Mouse (Mus musculus): ENCODE data around the gene Sdk1. TPM values are rescaled to one million over a fixed set of nuclear protein-coding genes. Genes with fewer than 3 reads are reported as not detected.
A peak's percentile ranks its signal among the peaks of the same experiment; 100 is the strongest.

The Sdk1 gene
- polyA plus RNA-seq, 1 experiment: 3.5 TPM

DNA sequence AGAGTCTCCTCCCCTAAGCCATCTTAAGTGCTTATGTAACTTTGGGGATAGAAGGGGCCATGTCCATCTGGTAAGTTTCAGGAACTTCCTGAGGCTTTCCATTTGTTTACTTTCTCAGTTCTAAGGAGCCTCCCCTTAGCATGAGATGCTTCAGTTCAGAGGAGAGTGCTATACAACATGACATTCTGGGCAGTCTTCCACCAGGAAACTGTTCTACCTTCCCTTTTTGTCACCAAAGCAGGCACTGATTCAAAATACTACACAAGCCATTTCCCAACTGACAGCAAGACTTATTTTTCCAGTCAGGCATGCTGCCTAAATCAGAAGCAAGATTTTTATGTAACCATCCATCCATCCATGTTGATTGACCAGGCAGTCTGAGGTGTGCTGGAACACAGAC, 738.2 kb downstream of the Sdk1 start:
- DNase-seq (ENCODE audit: extremely low spot score in 1 of 2, low spot score in 1 of 2): no peak

DNA sequence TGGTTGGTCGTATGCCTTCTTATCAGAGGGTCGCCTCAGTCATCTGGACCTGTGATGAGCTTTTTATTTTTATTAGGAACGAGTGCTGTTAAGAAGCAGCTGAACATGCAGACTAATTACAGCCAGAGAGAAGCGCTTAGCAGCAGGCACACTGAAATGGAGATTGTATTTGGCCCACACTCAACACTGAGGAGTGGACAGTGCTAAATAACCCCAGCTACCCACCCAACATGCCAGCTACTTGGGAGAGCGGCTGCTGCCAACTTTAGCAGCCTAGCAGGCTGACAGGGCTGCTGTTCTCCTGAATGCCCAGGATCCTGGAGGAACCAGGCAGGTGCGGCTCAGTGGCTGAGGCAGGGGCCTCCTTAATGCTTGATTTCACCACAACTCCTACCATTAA, 739.5 kb downstream of the Sdk1 start:
- DNase-seq (ENCODE audit: extremely low spot score in 1 of 2, low spot score in 1 of 2): no peak

DNA sequence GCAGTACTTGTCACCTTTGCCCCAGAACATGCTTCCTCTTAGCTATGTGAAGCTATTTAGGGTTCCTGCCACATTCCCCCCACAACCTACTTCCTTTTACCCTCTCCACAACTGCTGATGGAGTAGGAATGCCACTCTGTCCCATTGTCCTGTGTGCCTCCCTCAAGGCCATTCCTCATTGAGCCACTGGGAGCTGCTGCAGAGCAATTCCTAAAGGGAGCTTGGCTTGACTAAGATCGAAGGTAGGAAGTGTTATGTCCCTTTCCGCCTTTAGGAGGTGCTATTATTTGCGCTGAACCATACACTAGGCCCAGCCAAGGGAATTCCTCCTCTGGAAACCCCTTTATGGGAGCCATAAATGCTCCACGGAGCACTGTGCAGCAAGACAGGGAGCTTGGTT, 743.0 kb downstream of the Sdk1 start:
- DNase-seq (ENCODE audit: extremely low spot score in 1 of 2, low spot score in 1 of 2): no peak

DNA sequence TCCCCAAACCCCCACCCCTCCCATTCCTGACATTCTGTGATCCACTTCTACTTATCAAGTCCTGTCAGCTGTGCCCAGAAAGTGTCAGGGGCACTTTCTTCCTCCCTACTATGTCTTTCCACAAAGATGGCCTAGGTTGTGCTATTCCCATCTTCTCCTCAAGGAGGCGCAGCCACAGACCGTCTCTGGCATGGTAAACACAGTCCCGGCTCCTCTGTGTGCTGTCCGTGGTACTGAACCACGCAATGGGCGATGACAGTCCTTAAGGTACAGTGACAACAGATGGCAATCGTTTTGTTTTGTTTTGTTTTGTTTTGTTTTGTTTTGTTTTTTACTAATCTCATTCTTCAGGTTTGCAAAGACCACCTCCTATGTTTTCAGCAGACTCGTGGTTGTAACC, 743.7 kb downstream of the Sdk1 start:
- DNase-seq (ENCODE audit: extremely low spot score in 1 of 2, low spot score in 1 of 2): peak in 1 of 2 experiments; percentile 44

DNA sequence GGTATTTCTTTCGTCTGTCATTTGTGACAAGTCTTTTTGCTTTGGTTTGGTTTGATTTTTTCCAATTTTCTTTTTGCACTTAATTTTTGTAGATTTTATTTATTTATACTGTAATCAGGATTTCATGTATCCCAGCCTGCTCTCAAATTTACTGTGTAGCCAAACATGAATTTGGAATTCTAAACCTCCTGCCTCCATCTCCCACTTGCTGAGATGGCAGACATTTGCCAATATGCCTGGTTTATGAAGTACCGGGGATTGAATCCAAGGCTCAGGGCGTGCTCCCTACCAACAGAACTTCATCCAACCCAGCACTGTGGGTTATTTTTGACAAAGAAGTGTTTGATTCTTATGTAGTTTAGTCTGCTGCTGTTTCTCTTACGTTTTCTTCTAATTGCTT, 744.3 kb downstream of the Sdk1 start:
- no peak for DNase-seq (ENCODE audit: extremely low spot score in 1 of 2, low spot score in 1 of 2)

DNA sequence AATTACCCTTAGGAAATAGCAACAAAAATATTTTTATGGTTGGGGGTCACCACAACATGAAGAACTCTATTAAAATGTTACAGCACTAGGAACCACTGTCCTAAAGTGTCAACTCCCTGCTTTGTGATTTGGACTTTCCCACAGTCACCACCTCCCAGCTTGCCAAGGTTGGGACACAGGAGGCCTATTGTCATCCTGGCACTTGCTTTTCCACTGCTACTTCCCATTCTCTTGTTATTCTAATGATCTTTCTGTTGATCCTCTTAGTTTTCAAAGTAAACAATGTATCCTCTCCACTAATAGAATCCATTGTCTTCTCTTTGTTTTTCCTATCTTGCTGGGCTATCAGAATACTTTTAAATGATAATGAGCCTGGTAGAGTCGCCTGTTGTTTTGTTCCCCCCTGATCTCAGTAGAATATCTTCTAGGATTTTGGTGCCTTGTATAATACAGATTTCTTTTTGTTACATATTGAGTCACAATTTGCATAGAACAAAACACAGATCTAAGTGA, 746.1 kb downstream of the Sdk1 start:
- no peak for DNase-seq (ENCODE audit: extremely low spot score in 1 of 2, low spot score in 1 of 2)

DNA sequence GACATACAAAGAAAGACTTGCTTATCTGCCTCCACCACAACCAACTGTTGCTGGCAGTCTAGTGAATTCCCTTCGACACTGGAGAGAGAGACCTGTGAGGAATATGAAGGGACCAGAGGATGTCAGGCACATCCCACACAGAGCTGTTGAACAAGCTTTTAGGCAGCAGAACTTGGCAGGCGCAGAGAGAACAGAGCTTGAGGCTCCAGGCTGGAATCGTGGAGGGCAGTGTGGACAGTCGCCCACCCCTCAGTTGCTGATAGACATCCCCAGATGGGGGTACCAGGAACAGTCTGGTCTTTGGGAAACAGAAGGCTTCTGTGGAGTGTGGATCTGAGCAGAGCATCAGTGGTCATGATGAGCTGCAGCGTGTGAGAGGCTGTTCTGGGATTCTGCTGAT, 747.4 kb downstream of the Sdk1 start:
- peak; percentile 13 to 20 for DNase-seq (ENCODE audit: extremely low spot score in 1 of 2, low spot score in 1 of 2)

DNA sequence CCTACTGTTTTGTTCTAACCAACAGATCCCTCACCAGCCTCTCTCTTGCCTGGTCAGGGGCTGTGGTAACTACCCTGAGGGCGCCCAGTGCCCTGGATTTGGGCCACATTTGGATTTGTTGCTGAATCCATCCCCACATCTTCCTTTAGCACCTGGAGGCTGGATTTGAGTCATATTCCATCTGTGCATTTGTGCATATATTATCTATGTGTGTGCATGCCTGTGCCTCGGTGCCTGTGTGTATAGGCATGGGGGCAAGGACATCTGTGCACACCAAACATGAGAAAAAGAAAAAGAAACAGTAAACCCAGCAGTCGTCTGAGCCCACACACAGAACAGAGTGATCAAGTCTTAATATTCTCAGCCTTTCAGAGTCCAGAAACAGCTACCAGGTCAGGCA, 752.9 kb downstream of the Sdk1 start:
- peak in 1 of 2 experiments; percentile 35 for DNase-seq (ENCODE audit: extremely low spot score in 1 of 2, low spot score in 1 of 2)

DNA sequence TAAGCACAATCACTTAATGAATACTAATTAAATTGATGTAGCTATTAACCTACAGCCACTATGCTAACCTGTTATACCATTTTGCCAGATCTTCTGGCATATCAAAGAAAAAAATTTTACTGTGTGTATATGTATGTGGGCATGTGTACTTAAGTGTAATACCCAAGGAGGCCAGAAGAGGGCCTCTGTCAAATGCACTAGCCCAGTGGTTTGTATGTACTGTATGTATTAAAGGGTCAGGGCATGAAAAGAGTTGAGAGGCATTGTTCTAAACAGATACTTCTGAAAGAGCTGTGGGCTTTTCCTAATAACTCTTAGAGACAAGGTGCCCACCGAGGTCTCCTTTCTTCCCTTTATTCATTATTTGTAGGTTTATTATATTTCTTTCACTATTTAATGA, 759.0 kb downstream of the Sdk1 start:
- no peak for DNase-seq (ENCODE audit: extremely low spot score in 1 of 2, low spot score in 1 of 2)

DNA sequence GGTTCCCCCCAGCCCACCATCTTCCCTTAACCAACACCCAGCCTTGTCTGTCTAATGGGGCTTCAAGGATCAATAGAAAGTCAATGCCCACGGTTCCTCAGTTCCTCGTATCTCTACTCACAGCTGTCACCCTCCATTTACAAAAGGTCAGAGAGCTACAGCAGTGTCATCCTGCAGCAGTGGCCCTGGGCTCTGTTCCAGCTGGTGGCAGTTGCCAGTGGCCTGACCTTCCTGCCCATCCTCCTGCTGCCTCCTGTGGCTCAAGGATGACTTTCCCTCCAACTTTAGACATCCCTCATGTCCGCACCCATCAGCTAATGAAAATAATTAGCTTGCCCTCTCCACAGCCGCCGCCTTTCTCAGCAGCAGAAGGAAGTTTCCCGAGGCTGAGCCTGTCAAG, 759.8 kb downstream of the Sdk1 start:
- no peak for DNase-seq (ENCODE audit: extremely low spot score in 1 of 2, low spot score in 1 of 2)

DNA sequence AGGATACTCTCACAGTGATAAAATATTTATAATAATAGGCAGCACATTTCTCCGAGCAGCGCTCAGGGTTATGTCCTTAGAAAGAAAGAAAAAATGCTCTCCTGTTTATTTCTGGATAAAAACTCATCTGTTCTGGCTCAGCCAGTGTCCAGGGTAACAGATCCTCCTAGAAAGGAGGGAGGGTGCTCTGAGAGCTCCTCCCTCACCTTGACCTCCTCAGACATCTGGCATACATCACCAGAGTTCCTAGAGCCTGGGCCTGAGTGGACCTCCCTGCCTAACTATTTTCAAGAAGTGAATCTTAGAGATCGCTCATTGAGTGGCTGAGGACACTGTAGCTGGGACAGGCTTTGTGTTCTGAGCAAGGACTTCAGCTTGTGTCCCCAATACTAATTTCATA, 760.7 kb downstream of the Sdk1 start:
- DNase-seq (ENCODE audit: extremely low spot score in 1 of 2, low spot score in 1 of 2): no peak

DNA sequence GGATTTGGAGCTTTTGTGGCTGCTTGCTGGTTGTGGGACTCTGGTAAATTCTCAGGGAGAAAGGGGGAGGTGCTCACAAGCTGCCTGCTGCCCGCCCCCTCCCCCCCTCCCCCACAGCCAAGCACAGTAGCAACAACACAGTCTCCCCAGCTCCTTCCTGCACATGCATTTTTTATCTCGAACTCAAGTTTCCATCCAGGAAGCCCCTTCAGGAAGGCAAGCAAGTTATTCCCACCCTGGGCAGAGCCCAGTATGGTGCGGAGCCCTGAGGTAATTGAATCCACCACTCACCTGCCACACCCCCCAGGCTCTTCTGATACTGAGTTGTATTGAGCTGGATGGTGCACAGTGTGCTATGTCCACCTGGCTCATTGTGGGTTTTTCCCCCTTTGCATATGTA, 768.9 kb downstream of the Sdk1 start:
- no peak for DNase-seq (ENCODE audit: extremely low spot score in 1 of 2, low spot score in 1 of 2)

DNA sequence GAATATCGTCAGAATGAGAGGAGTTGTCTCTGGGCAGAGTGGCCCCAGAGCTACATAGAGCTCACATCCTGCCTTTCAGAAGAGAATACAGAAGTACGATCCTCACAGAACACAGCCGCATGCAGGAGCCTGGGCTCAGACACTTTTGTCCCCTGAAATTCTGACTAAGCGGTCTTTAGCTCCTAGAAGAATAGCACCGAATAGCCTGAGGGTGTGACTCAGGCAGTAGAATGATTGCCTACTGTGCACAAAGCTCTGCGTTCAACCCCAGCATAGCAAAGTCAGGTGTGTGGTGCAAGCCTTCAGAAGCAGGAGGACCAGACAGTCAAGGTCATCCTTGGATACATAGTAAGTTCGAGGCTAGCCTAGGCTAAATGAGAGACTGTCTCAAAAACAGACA, 775.7 kb downstream of the Sdk1 start:
- no peak for DNase-seq (ENCODE audit: extremely low spot score in 1 of 2, low spot score in 1 of 2)

DNA sequence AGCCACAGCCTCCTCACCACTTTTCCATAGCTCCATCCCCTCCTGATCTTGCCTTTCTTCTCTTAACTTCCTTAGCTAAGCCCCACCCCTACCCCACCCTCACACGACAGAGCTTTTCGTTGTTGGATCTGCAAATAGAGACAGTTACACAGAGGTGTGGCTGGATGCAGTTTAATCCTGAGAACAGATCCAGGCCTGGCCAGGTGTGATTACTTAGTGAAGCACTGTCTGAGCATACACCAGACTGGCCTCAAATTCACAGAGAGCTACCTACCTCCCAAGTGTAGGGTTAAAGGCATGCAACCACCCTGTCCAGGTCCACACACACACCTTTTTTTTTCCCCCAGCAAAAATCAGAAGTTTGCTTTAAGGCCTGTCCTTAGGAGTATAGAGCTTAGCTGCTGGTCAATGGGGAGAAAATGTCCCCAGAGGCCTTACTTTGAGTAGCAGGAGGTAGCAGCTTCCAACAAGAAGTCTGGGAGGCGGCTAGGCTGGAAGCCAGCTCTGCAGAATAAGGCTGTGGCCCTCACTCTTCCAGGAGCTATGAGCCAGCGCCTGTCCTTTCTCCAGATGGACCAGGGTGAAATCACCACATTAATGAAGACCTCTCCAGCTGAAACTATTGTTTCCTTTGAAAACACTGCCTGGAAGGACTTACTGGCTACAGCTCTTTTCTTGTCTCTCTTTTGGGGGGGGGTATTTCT, 781.7 kb downstream of the Sdk1 start:
- no peak for DNase-seq (ENCODE audit: extremely low spot score in 1 of 2, low spot score in 1 of 2)

DNA sequence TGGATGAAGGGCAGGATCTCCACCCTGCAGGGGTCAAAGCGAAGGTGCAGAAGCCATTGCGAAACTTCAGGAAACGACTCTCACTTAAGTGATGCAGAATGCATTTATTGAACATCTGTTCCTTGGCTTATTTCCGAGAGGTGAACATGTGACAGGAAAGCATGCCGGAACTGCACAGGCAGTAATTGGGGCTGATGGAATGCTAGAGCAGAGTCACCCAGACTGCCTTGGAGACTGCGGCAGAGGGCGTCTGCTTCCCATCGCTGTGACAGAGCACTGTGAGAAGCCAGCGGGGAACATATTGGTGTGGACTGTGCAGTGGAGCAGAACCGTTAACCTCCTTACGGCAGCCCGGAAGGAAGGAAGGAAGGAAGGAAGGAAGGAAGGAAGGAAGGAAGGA, 783.2 kb downstream of the Sdk1 start:
- no peak for DNase-seq (ENCODE audit: extremely low spot score in 1 of 2, low spot score in 1 of 2)

DNA sequence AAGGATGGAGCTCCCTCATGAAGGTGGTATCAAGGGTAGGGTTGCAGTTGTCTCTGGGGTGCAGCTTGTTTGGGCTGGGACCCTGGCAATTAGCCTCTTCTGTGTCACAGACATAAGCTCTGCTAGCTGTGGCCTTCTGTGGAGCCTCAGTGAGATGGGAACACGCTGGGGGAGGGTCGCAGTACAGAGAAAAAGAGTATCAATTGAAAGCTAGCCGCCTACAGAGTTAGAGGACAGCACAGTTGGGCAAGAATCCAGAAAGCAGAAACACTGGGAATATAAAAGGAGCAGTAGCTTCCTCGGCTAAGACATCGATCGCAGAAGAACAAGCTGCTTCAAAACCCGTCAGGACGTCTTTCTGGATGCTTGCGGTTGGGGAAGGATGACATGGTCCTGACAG, 795.2 kb downstream of the Sdk1 start:
- peak in 1 of 2 experiments; percentile 26 for DNase-seq (ENCODE audit: extremely low spot score in 1 of 2, low spot score in 1 of 2)

DNA sequence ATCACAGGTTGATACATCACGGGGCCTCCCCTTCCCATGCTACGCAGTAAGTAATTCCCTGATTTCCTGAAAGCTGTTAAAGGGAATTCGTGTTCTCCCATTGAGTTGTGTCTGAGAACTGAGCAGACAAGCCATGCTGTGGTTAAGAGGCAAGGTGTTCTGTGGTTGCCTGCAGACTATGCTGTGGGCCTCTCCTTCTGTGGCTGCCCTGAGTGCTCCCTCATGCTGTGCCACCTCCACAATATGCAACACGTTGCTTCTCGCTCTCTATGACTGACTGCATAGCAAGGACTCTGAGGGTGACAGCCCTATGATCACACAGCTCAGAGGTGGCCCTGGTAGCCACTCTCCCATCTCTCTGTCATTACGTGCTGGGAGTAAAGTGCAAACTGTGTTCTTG, 797.9 kb downstream of the Sdk1 start:
- DNase-seq (ENCODE audit: extremely low spot score in 1 of 2, low spot score in 1 of 2): no peak

DNA sequence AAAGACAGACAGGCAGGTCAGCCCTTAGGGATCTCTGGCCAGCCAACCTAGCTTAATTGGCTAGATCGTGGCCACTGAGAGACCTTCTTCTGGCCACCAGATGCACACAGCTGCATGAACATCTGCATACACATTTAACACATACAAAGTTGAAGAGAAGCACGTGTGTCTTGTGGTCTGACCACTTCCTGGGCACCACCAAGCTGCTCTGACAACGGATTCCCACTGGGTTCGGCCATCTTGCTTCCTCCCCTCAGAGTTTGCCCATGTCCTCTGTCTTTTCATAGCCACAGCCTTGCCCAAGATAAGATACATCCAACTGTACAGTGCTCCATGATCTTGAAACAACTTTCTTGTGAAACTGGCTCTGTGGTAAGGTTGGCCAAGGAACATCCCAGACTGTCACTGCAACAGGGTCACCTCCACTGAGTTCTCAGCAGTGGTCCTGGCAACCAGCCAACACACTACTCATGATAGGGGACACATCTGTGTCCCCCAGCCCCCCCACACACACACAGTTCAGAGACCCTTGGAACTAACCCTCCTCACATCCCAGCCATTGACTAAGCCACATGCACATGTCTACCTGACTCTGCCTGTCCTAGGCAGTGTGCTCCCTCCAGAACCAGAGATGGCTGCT, 798.7 kb downstream of the Sdk1 start:
- DNase-seq (ENCODE audit: extremely low spot score in 1 of 2, low spot score in 1 of 2): no peak

DNA sequence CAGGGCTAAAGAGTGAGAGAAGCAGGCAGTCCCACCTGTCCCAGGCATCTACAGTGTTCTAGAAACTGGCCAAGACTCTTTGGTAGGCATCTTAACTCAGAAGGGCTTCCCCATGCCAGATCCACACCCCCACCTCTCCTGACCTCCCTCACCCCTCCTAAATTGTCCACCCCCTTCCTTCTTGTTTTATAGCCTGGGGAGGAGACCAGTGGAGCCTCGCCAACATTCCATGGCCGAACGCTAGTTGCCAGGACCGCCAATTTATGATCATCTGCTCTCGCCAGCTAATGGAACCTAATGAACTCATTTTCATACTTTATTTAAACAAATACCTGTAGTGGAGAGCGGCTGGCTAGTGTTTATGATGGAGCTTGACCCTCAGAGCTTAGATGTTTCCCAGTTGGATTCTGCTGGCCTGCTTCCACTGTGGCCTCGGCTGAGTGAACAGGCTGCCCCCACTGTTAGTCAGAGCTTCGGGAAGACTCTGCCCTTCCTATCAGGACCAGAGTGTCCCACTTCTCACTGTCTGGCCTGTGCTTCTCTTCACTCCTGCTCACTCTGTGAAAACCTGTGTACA, 800.0 kb downstream of the Sdk1 start:
- no peak for DNase-seq (ENCODE audit: extremely low spot score in 1 of 2, low spot score in 1 of 2)

DNA sequence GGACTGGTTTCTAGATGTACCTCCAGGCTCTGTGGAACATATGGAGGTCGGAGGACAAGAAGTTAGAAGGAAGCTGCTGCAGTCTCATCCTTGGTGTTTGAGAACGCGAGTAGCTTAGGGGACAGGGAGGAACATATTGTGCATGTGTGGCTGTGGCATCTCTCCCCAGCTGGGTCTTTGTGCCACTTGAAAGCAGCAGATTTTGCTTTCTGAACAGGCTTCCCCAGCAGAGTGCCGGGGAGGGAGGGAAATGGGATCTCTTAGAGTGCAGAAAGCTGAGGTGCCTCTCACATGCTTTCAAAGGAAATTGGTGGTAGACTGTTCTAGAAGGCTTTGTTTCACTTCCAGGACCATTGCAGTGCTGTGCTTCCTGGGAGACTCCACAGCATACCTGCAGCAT, 820.5 kb downstream of the Sdk1 start:
- peak in 1 of 2 experiments; percentile 6 for DNase-seq (ENCODE audit: extremely low spot score in 1 of 2, low spot score in 1 of 2)

DNA sequence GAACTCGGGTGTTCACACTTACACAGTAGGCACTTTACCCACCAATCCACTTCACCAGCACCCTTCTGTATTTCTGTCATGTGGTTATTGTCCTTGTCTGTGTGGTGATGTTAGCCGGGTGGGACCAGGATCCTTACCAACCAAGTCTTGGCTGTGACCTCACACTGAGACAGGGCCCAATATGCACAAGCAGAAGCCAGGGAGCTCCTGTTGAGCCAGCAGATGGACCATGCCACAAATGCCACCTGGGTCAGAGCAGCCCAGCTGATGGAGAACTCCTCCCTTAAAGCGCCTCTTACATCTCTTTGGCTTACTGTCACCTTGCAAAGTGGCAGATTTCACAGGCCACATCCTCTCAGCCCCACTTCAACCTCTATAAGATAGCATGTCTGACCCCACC, 830.0 kb downstream of the Sdk1 start:
- DNase-seq (ENCODE audit: extremely low spot score in 1 of 2, low spot score in 1 of 2): no peak

DNA sequence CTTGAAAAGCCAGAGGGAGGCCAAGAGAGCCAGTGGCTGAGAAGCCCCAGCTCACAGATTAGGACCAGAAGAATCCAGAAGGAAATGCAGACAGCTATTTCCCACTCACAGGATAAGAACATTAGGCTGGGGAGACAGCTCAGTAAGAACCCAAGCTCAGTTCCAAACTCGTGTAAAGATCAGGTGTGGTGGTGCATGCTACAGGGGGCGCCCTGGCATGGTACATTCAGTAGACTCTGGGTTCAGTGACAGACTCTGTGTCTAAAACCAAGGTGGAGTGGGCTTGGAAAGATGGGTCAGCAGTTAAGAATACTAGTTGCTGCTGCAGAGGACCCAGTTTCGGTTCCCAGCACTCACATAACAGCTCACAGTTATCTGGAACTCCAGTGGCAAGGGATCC, 832.6 kb downstream of the Sdk1 start:
- DNase-seq (ENCODE audit: extremely low spot score in 1 of 2, low spot score in 1 of 2): no peak
